Mouse (Mus musculus) cerebellum, postnatal 25 days (tissue): ENCODE data around the gene Syt3.

ENCODE experiments used
- DNase-seq, 2 experiments: peaks; one replicate each; pipeline ENCODE4 v3.0.0; 2021; ENCODE audit warnings: mixed read lengths in 2 of 2

Syt3 gene

DNA sequence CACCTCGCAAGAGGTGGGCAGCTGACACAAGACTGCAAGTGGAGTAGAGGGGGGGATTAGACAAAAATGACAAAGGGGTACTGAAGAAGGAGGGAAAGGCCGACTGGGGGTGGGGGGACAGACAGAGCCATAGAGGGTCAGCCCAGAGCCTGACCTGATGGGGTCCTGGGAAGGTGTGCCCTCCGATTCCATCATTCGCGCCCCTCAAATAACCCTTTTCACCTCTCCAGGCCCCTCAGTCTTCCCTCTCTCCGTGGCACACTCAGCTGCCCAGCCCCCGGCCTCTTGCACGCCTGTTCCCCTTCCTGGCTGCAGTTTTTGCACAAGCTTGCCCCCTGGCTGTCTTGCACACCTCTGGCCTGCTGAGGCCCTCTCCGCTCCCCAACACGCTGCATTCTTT is 26.4 kb upstream of the Syt3 start:
- DNase-seq, result peak in 1 of 2 experiments; percentile 41

DNA sequence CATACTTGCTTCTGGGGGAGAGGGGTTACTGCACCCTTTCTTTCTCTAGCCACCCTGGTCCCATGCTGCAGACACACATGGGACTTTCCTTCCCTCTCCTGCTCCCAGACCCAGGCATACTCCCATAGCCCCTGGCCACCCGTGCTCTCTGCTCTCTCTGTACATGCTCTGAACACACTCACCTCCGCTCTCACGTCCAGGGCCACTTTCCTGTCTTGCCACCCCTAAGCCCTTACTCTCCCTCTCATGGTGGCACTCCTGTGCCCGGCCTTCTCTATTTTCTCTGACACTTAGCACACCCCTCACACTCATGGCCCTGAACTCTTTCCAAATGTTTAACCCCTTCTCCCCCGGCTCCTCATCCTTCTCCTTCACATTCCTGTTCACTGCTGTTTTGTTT is 25.9 kb upstream of the Syt3 start:
- peak; percentile 20 to 32 for DNase-seq

- peak; percentile 35 to 75 for DNase-seq
Observed at GRCm38 (mm10) chr7:44358886-44359654, 24.8 kb upstream of the Syt3 start.

DNA sequence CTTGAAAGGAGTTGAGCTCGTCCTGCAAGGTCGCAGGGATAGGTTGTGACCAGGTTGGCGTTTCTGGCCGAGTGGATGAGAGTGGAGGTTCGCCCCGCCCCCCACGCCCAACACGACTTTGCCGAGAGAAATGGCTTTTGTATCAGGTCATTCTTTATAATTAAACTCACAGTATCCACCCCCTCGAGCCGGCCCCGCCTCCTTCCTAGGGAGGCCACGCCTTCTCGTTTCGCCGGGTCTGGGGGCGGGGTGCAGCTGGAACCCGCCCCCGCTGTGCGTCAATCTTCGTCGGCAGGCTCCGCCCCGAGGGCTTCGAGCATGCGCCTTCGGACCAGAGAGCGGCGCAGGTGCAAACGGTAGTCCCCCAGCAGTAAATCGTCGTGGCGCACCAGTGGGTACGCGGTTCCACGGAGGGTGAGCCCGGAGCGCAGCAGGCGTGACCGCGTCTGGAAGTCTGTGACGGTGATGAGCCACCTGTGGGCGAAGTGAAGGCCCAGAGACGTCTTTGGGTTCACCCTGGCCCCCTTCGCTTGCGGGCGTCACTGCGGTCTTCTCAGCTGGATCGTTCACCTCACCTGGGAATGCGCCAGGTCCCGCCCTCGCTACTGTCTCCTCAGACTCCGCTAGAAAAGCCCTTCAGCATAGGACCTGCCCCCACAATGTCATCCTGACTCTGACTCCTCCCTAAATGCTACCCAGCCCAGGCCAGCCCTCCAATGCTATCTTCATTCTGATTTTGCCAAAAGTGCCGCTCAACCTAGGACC is 23.8 kb upstream of the Syt3 start:
- DNase-seq, result peak; percentile 96 to 98

DNA sequence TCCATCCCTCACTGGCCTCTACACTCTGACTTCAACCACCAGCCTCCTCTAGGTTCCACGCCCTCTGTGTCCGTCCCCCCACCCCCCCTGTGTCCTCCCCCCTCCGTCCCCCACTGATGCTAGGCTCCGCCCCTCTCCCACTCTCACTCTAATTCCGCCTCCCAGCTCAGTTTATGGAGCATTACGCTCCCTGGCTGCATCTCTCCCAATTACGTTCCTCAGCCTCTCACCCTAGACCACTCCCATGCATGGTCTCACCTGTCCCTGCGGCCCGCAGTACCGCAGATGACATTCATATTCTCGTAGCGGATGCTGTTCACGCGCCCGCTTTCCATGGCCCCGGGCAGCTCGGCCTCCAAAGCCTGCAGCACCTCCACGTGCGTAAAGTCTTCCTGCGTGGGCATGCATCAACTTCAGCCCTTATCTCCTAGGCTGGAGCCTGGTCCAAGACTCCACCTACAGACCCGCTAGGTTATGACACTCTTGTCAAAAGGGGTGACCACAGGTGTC is 23.1 kb upstream of the Syt3 start:
- peak; percentile 66 to 67 for DNase-seq

DNA sequence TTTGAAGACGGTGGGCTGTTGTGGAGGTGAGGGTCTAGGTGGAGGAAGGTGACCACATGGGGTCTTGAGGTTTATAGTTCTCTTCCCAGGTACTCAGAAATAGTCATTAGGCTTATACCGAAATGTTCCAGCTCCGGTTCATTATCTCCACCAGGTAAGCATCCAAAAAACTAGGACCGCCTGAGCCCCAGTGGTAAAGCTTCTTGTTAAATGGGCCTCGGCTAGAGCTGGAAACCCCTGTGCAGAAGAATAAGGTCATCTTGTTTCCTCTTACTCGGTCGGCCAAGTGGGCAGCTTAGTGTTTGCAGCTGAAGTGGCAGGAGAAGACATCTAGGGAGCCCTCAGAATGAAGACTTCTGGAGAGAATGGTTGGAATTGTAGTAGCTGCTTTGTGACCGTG is 11.2 kb upstream of the Syt3 start:
- DNase-seq, result no peak

DNA sequence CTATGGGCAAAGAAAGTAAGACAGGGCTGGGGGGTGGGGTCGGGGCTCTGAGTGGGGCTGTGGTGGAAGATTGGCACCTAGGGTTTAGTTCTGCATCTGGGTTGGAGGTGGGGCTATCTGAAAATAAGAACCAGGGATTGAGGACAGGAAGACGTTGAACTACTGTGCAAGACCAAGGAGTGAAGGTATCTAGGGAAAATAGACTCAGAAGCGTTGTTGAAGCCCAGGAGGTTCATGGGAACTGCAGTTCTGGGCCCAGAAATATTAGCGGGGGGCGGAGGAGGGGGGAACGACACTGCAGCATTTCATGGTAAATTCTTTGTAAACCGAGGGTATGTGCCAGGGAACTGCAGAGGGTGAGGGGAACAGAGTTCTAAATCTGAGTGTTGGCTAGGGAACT is 10.4 kb upstream of the Syt3 start:
- DNase-seq, result no peak

- DNase-seq, result peak; percentile 82 to 88
Observed at GRCm38 (mm10) chr7:44373889-44374652, 9.8 kb upstream of the Syt3 start.

GRCm38 (mm10) chr7:44374756-44375155 is 9.1 kb upstream of the Syt3 start:
- no peak for DNase-seq

DNA sequence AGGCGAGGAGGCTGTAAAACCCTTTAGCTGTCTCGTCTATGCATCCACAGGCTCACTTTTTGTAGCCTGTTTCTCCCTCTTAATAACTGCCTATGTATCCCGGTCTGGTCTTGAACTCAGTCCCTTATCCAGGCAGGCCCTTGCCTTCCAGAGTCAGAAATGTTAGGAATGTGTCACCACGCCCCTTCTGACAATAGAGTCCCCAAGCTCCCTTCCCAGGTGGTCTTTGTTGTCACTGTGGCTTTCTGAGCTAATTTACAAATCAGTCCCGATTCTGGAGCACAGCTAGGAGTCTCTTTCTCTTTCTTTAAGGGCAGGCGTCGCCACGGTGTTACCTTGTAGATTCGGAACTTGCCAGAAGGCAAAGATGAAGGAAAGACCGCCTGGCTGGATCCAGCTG is 8.7 kb upstream of the Syt3 start:
- DNase-seq, result no peak

DNA sequence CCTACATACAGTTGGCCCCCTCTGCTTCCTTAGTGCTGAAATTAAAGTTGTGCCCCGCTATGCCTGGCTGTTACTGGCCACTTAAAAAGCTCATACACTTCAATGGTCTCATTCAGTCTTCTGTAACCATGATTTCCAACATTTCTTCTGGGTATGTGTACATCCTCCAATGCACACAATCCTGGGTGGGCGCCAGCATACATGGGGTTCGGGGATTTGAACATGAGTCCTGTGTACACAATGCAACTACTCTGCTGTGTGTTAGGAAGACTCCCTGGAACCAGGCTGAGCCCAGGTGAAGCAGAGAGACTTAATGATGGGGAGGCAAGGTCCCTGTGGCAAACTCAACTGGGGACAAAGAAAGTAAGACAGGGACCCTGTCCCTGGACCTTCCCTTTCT is 8.1 kb upstream of the Syt3 start:
- DNase-seq, result peak in 1 of 2 experiments; percentile 47

- DNase-seq, result no peak
Observed at GRCm38 (mm10) chr7:44378290-44378689, 5.6 kb upstream of the Syt3 start.

DNA sequence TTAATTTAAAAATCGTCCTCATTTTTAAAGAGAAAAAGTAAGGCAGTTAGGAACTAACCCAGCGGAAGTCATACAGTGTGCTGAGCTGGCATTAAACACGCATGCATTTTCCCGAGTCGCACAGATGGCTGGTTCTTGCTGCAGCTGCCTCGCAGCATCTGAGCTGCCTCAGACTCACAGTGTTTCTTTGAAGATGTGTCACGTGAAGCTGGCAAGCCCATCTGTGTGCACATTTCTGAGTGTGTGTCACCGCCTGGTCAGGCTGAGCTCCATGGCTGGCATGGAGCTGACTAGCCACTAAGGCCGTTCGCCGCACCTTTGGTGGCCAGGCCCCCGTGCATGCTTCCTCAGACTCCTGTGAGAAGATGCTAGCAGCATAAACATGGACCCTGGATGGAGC is 1.4 kb upstream of the Syt3 start:
- DNase-seq, result peak in 1 of 2 experiments; percentile 45

DNA sequence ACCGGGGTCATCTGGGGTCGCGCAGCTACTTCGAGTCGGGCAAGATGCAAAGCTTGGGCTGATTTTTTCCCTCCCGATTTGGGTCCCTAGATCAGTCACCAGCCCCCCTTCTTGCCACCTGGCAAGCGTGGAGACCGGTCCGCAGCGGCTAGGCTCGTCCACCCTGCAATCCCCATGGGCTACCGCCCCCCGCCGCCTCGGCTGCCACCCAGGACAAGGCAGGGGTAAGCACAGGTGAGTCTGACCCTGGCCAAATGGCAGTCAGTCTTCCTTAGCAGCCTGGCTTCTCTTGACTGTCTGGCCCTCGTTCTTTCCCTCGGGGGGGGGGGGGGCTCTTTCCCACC is 786 bp downstream of the Syt3 start:
- DNase-seq, result no peak

- DNase-seq, result no peak
Observed at GRCm38 (mm10) chr7:44385720-44386119, 1.8 kb downstream of the Syt3 start, which contains the start of gene 1700008O03Rik. Gene 1700008O03Rik, minus strand, starts transcription at chr7:44385820.

GRCm38 (mm10) chr7:44391831-44392230 is 7.9 kb downstream of the Syt3 start:
- DNase-seq, result peak; percentile 97

DNA sequence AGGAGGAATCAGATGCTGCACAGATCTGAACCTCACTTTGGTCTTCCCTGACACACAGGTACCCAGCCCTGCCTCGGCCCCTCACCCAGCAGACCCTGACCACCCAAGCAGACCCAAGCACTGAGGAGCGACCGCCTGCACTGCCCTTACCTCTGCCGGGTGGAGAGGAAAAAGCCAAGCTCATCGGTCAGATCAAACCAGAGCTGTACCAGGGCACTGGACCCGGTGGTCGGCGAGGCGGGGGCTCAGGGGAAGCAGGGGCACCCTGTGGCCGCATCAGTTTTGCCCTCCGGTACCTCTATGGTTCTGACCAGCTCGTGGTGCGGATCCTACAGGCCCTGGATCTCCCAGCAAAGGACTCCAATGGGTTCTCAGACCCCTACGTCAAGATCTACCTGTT is 8.4 kb downstream of the Syt3 start:
- peak in 1 of 2 experiments; percentile 51 for DNase-seq

GRCm38 (mm10) chr7:44393284-44393683 is 9.4 kb downstream of the Syt3 start:
- peak; percentile 49 to 50 for DNase-seq

DNA sequence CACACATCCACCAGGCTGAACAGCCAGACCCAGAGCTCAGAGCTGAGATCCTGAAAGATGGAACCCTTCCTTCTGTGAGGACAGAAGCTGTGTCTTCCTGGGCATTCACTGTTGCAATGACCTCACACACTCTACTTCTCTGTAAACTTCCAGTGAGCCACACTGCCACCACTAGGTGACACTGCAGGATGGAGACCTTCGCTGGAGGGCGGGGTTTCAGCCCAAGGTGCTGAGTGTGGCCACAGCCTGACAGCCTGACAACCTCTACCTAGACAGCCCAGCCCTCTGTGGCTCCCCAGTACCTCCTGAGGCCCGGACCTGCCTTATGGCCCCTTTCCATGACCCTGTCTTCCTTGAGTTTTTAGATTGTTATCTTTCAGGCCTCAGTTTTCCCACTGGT is 14.7 kb downstream of the Syt3 start:
- peak; percentile 71 to 83 for DNase-seq

DNA sequence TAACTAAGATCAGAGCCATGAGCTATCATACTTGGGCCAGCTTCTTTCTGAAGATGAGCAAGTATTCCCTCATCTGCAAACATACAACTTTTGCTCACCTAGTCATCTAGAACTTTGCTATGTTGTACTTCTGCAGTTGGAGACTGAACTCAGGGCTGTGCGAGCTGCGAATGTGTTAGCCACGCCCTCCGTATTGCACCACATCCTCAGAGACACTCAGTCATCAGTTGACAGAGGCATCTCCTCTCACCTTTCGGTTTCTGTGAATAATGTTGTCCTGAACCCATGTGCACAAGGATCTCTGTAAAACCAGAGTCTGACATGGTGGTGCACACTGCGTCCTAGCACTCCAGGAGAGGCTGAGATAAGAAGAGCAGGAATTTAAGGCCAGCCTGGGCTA is 17.8 kb downstream of the Syt3 start:
- no peak for DNase-seq

DNA sequence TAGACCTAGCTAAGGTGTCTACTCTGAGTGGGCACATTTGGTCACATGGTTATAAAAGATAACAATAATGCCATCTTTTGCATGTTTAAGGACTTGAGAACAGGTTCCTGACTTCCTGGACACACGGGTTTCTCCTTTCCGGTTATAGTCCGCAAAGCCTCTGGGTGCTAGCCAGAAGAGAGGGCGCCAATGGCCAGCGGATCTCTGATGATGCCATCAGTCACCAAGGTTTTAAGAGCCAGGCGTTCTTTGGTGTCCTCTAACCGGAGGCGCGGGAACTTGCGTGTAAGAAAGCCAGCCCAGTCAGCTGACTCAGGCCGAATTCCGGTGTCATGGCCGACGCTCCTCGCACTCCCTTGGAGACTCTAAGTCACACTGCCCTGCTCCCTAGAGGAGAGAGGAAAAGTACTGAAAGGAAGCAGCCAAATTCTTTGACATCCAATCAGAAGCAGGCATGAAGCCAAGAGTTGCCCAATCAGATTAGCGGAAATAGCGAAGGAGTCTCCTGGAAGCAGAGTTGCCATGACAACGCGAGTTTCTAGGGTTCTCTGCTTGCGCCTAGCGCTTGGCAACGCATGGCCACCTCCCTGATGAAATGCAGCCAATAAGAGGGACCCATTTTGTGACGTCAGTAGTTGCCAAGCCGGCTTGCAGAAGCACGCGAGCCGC is 21.6 kb downstream of the Syt3 start:
- DNase-seq, result peak; percentile 89 to 95

DNA sequence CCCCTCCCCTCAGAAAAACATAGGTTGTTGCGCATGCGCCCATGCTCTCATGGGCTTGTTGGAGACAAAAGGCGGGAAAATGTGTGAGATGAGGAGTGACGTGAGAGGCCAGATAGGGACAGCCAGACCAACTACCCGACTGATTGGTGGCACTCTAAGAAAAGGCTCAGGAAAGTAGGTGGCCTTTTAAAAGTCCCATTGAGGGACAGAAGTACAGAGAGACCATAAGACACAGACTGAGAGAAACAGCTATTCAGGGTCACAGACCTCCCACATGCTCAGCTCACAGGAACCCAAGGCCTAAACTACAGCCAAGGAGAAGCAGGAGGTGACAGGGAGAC is 22.1 kb downstream of the Syt3 start:
- DNase-seq, result no peak

DNA sequence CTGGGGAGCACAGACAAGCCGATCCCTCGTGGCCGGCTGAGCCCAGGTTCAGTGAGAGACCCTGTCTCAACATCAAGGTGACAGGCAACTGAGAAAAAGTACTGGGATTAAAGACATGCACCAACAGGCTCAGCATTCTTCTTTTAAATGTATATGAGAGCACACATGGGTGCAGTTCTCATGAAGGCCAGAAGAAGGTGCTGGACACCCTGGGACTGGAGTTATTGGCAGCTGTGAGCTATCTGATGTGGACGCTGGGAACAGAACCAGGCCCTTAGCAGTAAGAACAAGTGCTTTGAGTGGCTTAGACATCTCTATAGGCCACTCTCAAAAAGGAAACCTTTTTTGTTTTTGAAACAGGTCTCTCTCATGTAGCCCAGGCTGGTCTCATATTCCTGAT is 27.2 kb downstream of the Syt3 start:
- no peak for DNase-seq
